Mouse (Mus musculus) adrenal gland, postnatal 25 days (tissue): ENCODE results near the gene Gpx7. TPM values are rescaled to one million over a fixed set of nuclear protein-coding genes. Genes with fewer than 3 reads are reported as not detected.

Source experiments
- DNase-seq: peaks from one replicate; pipeline ENCODE4 v3.0.0; 2021; ENCODE audit warnings: mixed read lengths
- long read RNA-seq: library from polyadenylated mRNA; stranded (forward); transcript quantifications from one replicate; pipeline ENCODE4 v2.0.0, GENCODE M21; 2021
- total RNA-seq: library from RNA; stranded (reverse); gene quantifications from 2 replicates; pipeline ENCODE4 v1.2.3, GENCODE M21; 2021

Gpx7 gene
- total RNA-seq, result 7.3 and 8.7 TPM in 2 replicates
- long read RNA-seq, transcript Gpx7-201 (3 exons, 1,289 nt), result major isoform, 16 of 20 reads
- long read RNA-seq, partial matches to known transcripts, result 0 of 20 reads
- long read RNA-seq, other reads (novel, unspliced or antisense), result 4 of 20 reads

DNA sequence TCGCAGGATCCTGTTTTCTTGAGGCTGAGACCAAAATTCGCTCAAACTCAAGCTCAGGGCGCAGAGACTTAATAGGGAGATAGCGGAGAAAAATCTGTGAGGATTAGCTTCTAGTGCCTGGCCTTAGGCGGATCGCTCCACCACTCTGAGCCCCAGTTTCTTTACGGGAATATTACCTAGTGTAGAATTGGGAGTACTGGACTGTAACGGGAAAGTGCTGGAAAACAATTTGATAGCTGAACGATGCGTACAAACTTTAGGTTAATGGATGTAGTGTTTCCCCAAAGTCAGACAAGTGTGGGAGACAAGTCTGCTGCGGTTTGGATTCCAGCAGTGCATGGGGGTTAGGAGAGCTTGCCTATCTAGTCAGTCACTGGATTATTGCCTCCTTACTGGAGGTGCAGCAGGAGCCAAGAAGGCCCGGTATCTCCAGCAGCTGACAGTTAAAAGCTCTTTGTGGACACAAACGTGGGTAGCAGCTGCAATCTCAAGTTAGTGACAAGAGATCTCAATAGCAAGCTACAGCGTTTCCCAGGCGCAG lies at the start of gene Gpx7:
Gpx7 (minus strand) TSS at position 101 of the 541 bp plus-strand sequence.
- DNase-seq, result no peak

GRCm38 (mm10) chr4:108456028-108456427 lies 49.3 kb upstream of the Gpx7 start:
- DNase-seq, result no peak

- no peak for DNase-seq
Observed at GRCm38 (mm10) chr4:108448091-108448490, 41.3 kb upstream of the Gpx7 start.

DNA sequence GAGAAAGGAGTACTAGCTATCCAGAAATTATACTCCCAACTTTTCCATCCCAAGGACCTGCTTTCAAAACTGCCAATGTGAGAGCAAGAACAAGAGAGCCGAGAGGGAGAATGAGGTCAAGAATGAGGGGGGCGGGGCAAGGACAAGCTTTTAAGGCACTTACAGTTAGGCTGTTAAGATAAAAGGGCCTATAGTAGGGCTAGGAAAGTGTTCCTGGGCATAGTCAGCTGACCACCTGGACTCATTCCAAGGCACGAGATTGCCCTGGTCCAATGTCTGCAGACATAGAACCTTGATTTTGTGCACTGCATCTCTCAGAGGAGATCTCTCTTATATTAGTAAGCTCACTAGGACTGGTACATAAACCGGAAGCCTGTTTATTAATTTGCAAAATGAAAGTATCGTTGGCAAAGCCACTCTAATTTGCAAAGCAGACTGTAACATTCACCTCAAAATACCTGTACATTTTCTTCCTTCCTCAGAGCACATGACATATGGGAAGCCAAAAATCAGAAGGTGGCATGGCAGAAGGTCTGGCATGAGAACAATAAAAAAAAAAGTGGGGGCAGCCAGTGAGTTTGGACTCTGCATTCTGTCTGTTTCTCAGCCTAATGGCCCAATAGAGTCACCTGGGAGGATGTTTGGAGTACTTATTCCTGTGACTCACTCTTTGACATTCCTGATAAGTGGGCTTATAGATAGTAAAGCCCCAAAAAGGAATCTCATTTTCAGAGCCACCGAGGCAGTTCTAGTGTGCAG lies 31.5 kb upstream of the Gpx7 start:
- no peak for DNase-seq

GRCm38 (mm10) chr4:108436225-108436624 lies 29.5 kb upstream of the Gpx7 start:
- no peak for DNase-seq

DNA sequence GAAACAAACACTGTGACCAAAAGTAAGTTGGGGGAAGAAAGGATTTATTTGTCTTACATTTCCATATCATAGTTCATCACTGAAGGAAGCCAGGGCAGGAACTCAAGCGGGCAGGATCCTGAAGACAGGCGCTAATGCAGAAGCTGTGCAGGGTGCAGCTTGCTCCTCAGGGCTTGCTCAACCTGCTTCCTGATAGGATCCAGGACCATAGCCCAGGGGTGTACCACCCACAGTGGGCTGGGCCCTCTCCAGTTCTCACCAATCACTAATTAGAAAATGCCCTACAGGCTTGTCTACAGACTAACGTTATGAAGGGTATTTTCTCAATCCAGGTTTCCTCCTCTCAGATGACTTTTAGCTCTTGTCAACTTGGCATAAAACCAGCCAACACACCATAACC lies 28.9 kb upstream of the Gpx7 start:
- no peak for DNase-seq

- DNase-seq, result no peak
Observed at GRCm38 (mm10) chr4:108434781-108435180, 28.0 kb upstream of the Gpx7 start.

GRCm38 (mm10) chr4:108434221-108434620 lies 27.5 kb upstream of the Gpx7 start:
- DNase-seq, result no peak

- DNase-seq, result no peak
Observed at GRCm38 (mm10) chr4:108433341-108433740, 26.6 kb upstream of the Gpx7 start.

- no peak for DNase-seq
Observed at GRCm38 (mm10) chr4:108431561-108431936, 24.8 kb upstream of the Gpx7 start.

DNA sequence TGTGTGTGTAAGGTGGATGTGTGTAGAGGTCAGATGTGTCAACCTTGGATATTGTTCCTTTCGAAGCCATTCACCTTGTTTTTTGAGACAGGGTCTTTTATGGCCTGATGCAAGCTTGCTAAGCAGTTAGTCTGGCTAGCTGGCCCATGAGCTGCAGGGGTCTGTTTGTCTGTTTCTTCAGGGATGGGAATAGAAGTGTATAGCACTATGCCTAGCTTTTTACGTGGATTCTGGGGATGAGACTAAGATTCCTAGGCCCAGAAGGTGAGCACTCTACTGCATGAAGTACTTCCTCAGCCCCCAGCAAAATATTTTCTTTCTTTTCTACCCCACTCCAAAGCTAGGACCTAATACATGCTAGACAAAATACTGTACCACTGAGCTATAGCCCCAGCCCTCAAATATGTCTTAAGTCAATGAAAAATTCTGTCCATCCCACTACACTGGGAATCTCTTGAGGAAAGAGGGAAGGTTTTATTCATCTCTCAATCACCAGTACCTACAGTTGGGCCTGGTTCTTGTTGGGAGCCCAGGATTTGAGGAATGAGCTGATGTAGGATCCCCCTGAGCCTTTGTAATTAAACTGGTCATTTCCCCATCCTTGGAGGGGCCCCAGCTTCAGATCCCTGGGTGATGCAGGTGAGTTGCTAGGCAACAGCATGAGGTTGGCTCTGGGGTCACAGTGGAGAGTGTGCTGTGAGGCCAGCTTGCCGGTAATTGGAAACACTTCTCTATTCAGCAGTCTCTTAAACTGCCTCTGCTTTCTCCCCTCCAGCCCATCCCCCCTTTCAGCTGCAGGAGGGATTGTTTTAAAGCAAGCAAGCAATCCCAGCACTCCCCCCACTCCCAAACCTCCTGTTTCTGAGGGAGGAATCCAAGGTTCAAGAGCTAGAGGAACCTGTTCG lies 24.1 kb upstream of the Gpx7 start:
- DNase-seq, result no peak

- no peak for DNase-seq
Observed at GRCm38 (mm10) chr4:108428341-108428721, 21.6 kb upstream of the Gpx7 start.

DNA sequence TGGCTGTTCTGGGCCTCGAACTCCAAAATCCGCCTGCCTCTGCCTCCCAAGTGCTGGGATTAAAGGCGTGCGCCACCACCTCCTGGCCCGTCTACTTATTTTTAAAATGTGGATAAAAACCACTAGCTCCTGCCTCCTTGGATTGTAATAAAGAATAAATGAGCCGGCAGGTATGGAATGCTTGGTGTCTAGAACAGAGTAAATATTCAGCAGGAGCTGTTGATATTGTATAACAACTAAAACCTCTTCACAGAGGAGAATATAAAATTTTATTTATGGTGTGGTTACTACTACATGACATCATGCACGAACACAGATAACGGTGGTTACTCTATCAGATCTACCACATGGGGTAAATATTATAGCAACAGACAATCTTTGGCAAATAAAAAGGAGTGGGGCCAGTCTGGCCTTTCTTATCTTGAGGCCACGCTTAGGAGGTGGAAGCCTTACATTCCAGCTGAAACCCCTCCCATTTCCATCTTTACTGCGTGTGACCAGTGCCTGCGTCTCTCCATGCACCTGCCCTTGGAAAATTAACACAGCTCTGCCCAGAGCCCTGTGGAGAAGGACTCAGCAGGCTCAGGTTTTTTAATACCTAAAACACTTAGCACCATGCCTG lies 21.1 kb upstream of the Gpx7 start:
- no peak for DNase-seq

- no peak for DNase-seq
Observed at GRCm38 (mm10) chr4:108424587-108424986, 17.8 kb upstream of the Gpx7 start.

DNA sequence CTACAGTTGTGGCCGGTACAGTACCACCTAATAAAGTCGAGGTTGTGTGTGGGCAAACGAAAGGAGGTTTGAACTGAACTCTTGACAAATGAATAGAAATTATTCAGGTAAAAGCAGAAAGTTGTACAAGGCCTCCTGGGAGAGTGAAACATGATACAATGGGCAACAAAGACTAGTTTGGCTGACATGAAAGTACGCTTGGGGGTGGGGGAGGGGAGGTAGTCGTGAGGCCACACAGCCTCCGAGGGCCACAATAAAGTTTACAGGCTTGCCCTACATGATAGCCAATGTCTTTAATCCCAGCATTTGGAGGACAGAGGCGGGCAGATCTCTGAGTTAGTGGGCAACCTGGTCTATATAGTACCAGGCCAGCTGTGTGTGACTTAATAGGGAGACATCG lies 860 bp upstream of the Gpx7 start:
- no peak for DNase-seq

GRCm38 (mm10) chr4:108406138-108406860 lies 462 bp downstream of the Gpx7 start:
- DNase-seq, result peak; percentile 69

DNA sequence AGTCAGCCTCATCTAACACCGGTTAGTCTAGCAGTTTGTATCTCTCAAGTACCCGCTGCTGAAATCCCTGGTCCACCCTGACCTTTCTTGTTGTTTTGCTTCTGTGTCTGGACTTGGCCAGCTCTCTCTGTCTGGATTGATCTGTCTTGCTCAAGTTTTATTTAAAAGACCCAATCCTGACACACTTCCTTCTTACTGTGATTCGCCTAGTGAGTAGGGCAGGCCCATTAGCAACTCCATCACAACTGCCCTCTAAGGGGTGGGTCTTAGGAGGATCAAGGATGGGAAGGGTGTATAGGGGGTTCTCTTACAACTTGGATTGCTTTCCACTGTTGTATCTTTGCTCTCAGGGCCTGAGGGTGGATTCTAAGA lies 1.0 kb downstream of the Gpx7 start:
- no peak for DNase-seq

- no peak for DNase-seq
Observed at GRCm38 (mm10) chr4:108403861-108404635, 2.7 kb downstream of the Gpx7 start.

DNA sequence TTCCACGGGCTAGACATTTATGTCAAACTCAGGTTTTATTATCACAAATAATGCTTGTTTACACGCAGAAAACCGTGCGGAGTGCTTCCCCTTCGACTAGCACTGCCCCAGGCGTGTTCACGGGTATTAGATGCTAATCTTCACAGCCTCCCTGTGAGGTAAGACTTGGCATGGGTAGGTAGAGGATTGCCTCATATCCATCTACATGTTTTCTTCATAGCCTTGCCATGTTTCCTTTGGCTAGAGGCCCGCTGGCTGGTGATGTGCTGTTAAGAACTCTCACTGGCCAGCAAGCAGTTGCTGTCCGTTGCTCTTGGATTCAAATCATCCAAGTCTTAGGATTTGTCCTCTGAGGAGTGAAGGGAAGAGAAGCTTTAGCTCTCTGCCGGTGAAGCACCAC lies 6.4 kb downstream of the Gpx7 start:
- peak; percentile 23 for DNase-seq

DNA sequence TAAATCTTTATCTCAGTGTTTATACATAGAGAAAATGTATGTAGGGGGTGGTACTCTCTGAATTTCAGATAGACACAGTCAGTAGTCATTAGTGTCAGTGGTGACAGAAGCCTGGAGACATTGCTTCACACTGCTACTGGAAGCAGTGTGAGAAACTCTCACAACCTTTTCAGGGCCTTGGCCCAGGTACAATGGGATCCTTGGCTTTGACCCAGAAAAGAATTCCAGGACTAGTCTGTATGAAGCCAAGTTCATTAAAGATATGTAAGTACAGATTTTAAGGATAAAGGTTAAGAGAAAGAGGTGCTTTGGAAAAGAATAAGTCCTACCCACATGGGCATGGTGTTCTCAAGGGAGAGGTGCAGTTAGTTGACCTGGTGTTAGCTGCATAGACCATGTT lies 12.5 kb downstream of the Gpx7 start:
- no peak for DNase-seq

DNA sequence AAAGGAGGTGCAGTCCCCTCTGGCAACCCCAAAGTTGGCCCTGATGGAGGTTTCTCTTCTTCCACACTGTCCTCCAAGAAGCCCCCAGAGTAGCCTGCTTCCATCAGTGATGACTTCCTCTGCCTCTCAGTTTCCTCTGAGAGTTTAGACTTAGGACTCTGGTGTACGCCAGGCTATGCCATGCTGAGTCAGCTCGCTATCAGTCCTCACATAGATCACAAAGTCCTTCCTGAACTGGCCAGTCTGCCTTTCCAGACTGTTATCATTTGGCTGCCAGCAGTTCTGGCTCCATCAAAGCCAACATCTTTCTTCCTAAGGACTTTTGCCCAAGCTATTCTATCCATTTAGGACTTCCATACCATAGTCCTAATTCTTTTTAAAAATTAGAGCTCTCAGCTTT lies 14.2 kb downstream of the Gpx7 start:
- DNase-seq, result no peak
